Mouse (Mus musculus): ENCODE data around the gene Als2cl. TPM values are rescaled to one million over a fixed set of nuclear protein-coding genes. Genes with fewer than 3 reads are reported as not detected.

Gene Als2cl
- total and polyA plus RNA-seq, 3 experiments, result 13.3 to 43.0 (median 20.2) TPM

DNA sequence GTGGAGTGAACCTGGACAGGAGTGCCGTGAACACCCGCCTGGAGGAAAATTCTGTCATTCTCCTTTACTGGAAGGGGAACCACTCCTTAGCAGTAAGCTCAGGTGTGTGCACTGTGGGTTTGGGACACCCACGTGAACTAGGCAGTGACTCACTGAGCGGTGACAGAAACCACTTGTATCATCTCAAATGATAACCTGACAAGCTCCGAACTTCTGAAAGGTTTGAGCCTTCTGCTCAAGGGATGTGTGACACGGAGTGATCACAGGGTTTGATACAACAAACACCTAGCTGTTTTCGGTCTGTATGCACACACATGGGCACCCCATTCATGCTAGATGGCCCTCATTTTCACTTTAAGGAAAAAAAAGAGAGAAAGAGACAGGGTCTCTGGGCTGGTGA lies 37.1 kb downstream of the Als2cl start, which contains the start of gene Fam240a:
Gene Fam240a (minus strand): TSS at position 76 of the 400 bp plus-strand sequence.
- no peak for DNase-seq

DNA sequence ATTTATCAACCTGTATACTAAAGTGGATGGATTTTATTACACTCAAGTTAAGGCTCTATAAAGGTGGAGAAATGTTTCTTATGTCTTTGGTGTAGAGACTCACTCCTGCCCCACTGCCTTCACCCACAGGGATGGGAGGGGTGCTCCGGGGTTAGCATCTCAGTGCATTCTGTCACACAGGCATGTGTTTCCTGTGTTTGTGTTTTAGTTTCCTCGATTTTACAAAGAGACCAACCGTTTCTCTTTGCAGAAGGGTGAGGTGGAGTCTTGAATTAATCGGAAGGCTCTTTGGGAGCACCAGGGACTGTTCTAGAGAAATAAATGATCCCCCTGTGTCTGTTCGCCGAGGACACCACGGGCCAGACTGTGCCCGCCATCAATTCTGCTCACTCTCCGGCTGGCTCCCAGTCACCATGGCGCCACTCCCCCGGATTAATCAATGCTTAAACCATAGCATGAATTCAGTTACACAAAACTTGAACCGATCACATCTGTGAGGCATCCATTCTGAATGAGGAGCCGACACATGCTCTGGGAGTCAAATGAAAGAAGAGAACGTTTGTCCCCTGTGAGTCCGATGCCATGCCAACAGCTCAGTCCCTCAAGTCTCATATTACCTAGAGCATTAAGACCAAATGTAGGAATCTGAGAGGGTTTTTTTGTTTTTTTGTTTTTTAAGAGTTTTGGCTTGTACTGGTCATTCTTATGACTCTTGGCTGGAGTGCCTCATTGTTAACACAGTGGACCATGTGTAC lies 41.2 kb downstream of the Als2cl start:
- no peak for DNase-seq

DNA sequence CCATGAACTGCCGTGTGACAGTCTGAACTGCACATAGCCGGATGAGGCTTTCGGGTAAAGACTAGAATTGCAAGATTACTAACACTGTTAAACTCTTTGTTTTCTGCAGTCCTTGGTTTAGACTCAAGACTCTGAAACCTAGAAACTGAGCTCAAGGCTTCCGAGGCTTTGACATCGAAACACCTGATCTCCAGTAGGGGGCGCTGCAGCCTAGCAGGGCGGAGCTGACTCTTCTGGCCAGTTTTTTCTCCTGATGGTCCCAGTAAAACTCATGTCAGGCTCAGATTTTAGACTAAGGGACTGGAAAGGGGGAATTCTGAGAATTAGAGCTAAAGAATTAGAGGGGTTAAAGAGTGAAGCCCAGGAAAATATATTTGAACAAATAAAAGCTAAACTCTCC lies 43.1 kb downstream of the Als2cl start:
- DNase-seq, result peak; percentile 71

- no peak for DNase-seq
Measured at GRCm38 (mm10) chr9:110931573-110931972, 51.9 kb downstream of the Als2cl start.

- DNase-seq, result no peak
Measured at GRCm38 (mm10) chr9:110933850-110934437, 54.3 kb downstream of the Als2cl start.

DNA sequence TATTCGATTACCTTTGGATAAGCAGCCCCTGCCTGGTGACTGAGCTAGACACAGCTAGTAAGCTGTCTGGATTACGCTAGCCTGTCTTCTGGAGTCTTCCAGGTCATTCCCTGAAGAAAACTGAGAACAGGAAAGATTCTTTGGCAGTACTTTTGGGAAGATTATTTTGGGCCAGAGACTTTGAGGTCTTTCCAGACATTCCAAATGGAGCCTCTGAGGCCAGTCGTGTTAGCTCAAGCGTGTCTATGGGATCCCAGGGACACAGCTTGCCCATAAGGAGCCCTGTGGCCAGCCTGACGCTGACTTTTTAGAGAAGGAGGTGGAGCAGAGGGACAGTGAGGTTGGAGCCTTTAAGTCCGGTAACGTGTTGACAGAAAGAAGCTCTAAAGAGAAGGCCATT lies 56.3 kb downstream of the Als2cl start:
- DNase-seq, result no peak

DNA sequence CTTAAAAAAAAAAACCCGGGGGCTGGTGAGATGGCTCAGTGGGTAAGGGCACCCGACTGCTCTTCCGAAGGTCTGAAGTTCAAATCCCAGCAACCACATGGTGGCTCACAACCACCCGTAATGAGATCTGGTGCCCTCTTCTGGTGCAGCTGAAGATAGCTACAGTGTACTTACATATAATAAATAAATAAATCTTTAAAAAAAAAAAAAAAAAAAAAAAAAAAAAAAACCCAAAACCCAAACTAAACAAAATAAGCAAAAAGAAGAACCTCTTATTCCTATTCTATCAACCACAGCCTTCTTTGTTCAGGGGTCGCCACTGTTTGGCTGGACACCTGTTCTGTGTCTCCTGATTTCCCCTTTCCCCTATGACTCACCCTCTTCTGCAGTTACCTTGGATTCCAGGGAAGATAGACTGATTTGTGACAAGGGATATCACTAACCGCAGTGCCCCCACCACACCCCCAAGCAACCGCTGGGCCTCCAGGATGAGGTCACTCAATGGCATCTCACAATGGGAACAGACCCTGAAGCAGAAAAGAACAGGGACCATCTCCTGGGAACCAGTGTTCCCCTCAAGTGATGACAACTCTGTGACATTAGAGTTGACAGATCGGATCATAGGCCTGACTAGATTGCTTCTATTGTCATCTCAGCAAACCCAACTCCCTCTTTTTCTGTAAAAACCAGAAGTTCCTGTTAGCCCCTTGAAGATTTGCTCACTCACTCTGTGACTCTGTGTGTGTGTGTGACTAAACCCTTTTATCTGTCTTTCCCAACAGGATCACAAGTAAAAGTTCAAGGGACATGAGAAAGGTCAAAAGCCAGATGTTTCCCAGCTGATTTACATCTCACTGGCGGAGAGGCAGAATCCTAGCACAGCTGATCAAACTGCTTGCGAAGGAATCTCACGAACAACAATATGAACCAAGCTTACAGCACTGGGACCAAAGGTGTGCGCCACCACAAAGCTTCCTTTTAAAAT lies 58.1 kb downstream of the Als2cl start:
- peak; percentile 74 for DNase-seq

DNA sequence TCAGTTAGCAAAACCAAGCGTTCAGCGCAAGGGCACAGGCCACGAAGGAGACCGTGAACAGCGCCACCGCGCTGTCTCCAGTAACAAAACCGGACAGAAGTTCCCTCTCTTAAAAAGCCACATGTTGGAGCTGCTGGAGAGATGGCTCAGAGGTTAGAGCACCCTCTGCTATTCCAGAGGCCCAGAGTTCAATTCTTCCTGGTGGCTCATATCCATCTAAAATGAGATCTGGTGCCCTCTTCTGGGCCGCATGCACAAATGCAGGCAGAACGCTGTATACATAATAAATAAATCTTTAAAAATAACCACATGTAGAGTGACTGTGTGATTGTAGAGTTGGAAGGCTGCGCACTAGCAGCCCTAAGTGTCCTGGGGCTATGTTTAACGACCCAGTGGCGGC lies 64.6 kb downstream of the Als2cl start:
- no peak for DNase-seq

- no peak for DNase-seq
Measured at GRCm38 (mm10) chr9:110945343-110945742, 65.7 kb downstream of the Als2cl start.

- DNase-seq, result no peak
Measured at GRCm38 (mm10) chr9:110945926-110946325, 66.3 kb downstream of the Als2cl start, which contains the start of gene Tdgf1. Tdgf1 (minus strand) TSS chr9:110946158.

DNA sequence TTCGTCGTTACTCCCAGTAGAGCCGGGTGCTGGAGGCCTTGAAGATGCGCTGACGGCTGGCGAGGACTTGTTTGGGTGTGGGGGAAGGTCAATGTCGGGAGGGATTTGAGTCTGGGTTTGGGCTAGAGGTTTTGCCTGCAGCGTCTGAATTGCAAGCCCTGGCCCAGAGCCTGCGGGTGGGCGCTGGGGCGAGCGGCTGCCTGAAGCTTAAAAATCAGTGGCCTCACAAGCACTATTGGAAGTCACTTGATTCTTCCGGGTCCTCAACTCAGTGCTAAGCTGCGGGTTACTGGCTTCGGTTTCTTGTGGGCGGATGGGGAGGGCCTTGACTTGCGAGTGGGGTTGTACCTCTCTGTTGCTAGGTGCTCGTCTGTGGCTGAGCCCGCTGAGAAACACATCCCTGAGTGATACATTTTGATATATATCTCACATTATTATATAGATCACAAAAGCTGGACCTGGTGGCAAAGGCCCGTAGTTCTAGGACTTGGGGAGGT lies 66.9 kb downstream of the Als2cl start:
- DNase-seq, result no peak

DNA sequence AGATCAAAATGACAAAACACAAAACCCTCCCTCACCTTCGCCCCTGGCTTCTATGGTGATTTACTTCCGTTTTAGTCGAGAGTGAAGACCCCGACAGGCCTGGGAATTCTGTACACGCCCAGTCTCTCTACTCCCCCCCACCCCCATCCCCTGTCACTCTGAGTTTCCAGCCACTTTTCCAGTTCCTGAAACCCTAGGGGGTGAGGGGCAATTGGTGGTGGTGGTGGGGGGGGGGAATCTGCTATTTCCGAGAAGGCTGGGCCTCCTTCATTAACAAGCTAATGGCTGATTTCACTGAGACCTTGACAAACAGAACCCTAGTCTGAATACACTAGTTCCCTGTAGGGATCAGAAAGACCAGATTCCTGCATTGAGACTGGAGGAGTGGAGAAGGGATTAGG lies 67.6 kb downstream of the Als2cl start:
- DNase-seq, result no peak

- no peak for DNase-seq
Measured at GRCm38 (mm10) chr9:110947900-110948299, 68.2 kb downstream of the Als2cl start.

- DNase-seq, result no peak
Measured at GRCm38 (mm10) chr9:110948813-110949310, 69.2 kb downstream of the Als2cl start.

DNA sequence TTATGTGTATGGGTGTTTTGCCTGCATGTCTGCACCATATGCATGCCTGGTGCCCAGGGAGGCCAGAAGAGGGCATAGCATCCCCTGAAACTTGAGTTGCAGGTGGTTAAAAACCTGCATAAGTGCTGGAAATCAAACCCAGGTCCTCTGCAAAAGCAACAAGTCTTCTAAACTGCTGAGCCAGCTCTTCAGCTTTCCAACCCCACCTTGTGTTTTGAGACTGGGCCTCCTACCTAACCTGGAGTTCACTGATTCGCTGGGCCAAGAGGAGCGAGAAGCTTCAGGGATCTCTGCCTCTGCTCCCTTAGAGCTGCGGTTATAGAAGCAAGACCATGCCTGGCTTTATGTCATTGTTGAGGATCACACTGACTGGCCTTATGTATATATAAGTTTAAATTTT lies 70.4 kb downstream of the Als2cl start:
- DNase-seq, result no peak

Small RNAs within 50 kb of the gene (microRNA-seq; reads per million reads assigned to microRNA genes)
- 0 reads per million in 2 experiments for gene Gm24269

Other genes starting within 250 kb of the Als2cl start
- 1 to 10 TPM; 5.5 to 7.1 TPM for gene Nbeal2, start 225.7 kb upstream of the Als2cl start, total RNA-seq (2021)
- 22.5 and 30.8 TPM in 2 replicates for gene Nbeal2, start 225.7 kb upstream of the Als2cl start, polyA plus RNA-seq (2012; rRNA removed)
- 10 to 100 TPM; 51.6 to 71.6 TPM for gene Ccdc12, start 223.4 kb upstream of the Als2cl start, total RNA-seq (2021)
- 38.4 and 45.5 TPM in 2 replicates for gene Ccdc12, start 223.4 kb upstream of the Als2cl start, polyA plus RNA-seq (2012; rRNA removed)
- under 1 TPM in 1 of 2 experiments, not detected in 1; 0.66 TPM for gene Myl3, start 138.0 kb upstream of the Als2cl start, total RNA-seq (2021)
- gene Myl3, start 138.0 kb upstream of the Als2cl start, polyA plus RNA-seq (2012; rRNA removed), result 0.22 TPM in 1 of 2 replicates, not detected in the other
- 10 to 100 TPM; 14.7 to 16.3 TPM for gene Pth1r, start 132.7 kb upstream of the Als2cl start, total RNA-seq (2021)
- 37.8 and 51.4 TPM in 2 replicates for gene Pth1r, start 132.7 kb upstream of the Als2cl start, polyA plus RNA-seq (2012; rRNA removed)
- gene Prss42, start 81.7 kb upstream of the Als2cl start, total RNA-seq (2021), result not detected
- not detected in 2 replicates for gene Prss42, start 81.7 kb upstream of the Als2cl start, polyA plus RNA-seq (2012; rRNA removed)
- not detected for gene Prss44, start 65.9 kb upstream of the Als2cl start, total RNA-seq (2021)
- not detected in 2 replicates for gene Prss44, start 65.9 kb upstream of the Als2cl start, polyA plus RNA-seq (2012; rRNA removed)
- not detected for gene Prss43, start 53.2 kb upstream of the Als2cl start, total RNA-seq (2021)
- not detected in 2 replicates for gene Prss43, start 53.2 kb upstream of the Als2cl start, polyA plus RNA-seq (2012; rRNA removed)
- not detected for gene Prss45, start 45.3 kb upstream of the Als2cl start, total RNA-seq (2021)
- not detected in 2 replicates for gene Prss45, start 45.3 kb upstream of the Als2cl start, polyA plus RNA-seq (2012; rRNA removed)
- not detected for gene Prss46, start 35.4 kb upstream of the Als2cl start, total RNA-seq (2021)
- not detected in 2 replicates for gene Prss46, start 35.4 kb upstream of the Als2cl start, polyA plus RNA-seq (2012; rRNA removed)
- gene Prss50, start 21.9 kb upstream of the Als2cl start, total RNA-seq (2021), result not detected
- gene Prss50, start 21.9 kb upstream of the Als2cl start, polyA plus RNA-seq (2012; rRNA removed), result not detected in 2 replicates
- gene Tmie, start 243 bp downstream of the Als2cl start, total RNA-seq (2021), result 1 to 10 TPM; 2.0 to 3.9 TPM
- 2.2 and 4.6 TPM in 2 replicates for gene Tmie, start 243 bp downstream of the Als2cl start, polyA plus RNA-seq (2012; rRNA removed)
- not detected for gene Fam240a, start 37.0 kb downstream of the Als2cl start, total RNA-seq (2021)
- gene Fam240a, start 37.0 kb downstream of the Als2cl start, polyA plus RNA-seq (2012; rRNA removed), result not detected in 2 replicates
- gene Tdgf1, start 66.3 kb downstream of the Als2cl start, total RNA-seq (2021), result not detected
- not detected in 2 replicates for gene Tdgf1, start 66.3 kb downstream of the Als2cl start, polyA plus RNA-seq (2012; rRNA removed)
- 10 to 100 TPM in 1 of 2 experiments, 1 to 10 TPM in 1; 8.0 to 18.5 TPM for gene Lrrc2, start 71.7 kb downstream of the Als2cl start, total RNA-seq (2021)
- 0.34 and 0.39 TPM in 2 replicates for gene Lrrc2, start 71.7 kb downstream of the Als2cl start, polyA plus RNA-seq (2012; rRNA removed)
- 1 to 10 TPM; 3.9 to 4.7 TPM for gene Rtp3, start 110.7 kb downstream of the Als2cl start, total RNA-seq (2021)
- 8.7 and 8.8 TPM in 2 replicates for gene Rtp3, start 110.7 kb downstream of the Als2cl start, polyA plus RNA-seq (2012; rRNA removed)
- gene Ltf, start 139.4 kb downstream of the Als2cl start, total RNA-seq (2021), result 1 to 10 TPM in 1 of 2 experiments, under 1 TPM in 1; 0.86 to 2.1 TPM
- 0.26 TPM in 1 of 2 replicates, not detected in the other for gene Ltf, start 139.4 kb downstream of the Als2cl start, polyA plus RNA-seq (2012; rRNA removed)
- gene Ccrl2, start 177.6 kb downstream of the Als2cl start, total RNA-seq (2021), result 10 to 100 TPM in 1 of 2 experiments, 1 to 10 TPM in 1; 8.0 to 10.1 TPM
- 4.8 and 5.2 TPM in 2 replicates for gene Ccrl2, start 177.6 kb downstream of the Als2cl start, polyA plus RNA-seq (2012; rRNA removed)
- gene Lrrfip2, start 237.7 kb downstream of the Als2cl start, total RNA-seq (2021), result 10 to 100 TPM; 51.4 to 60.7 TPM
- 10.7 and 11.6 TPM in 2 replicates for gene Lrrfip2, start 237.7 kb downstream of the Als2cl start, polyA plus RNA-seq (2012; rRNA removed)